Mouse (Mus musculus) bone marrow, adult 2 months (tissue): ENCODE results near the gene Ralgapa2.

Experiments used
- CTCF ChIP-seq: fragments of 200-500 bp; IDR thresholded peaks from 2 replicates; pipeline ENCODE4 v1.5.1; 2011; ENCODE audit warnings: low read length, control low read depth; ENCODE audit not compliant: control insufficient read depth, insufficient read depth
- POLR2A ChIP-seq: fragments of 200-500 bp; IDR thresholded peaks from 2 replicates; pipeline ENCODE4 v1.6.1; 2011; ENCODE audit warnings: low read depth, mild to moderate bottlenecking, control low read depth, low read length, borderline replicate concordance; ENCODE audit not compliant: control insufficient read depth

- no peak for TF ChIP-seq CTCF
- no peak for TF ChIP-seq POLR2A
Measured at GRCm38 (mm10) chr2:146511401-146511865, 711 bp downstream of the Ralgapa2 start.
